Mouse (Mus musculus): ENCODE data around the gene Bcl9.

DNA sequence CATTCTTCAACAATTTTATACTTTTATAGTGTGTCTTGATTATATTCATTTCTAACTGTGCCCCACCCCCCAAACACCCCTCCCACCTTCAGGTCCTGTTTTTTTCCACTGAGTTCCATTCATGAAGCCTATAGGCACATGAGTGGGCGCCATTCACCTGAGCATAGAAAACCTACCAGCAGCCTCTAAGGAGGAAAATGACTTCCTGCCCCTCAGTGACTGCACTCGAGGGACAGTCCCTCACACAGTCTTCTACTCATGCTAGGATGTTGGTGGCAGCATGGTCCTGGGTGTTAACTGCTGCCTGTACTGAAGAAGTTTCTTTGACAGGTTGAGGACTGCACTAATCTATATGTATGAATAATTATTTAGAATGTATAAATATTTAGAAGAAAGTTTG is 30.1 kb upstream of the Bcl9 start:
- no peak for TF ChIP-seq EP300 (optimal IDR thresholded peaks at IDR 0.05)
- no peak for TF ChIP-seq CTCF (IDR thresholded peaks at IDR 0.05; ENCODE audit: low read depth)
